Mouse (Mus musculus): ENCODE results near the gene Ifnar2. TPM values are rescaled to one million over a fixed set of nuclear protein-coding genes. Genes with fewer than 3 reads are reported as not detected.

The Ifnar2 gene
- polyA plus RNA-seq, 1 experiment from 2014 or later = 54.6 TPM

DNA sequence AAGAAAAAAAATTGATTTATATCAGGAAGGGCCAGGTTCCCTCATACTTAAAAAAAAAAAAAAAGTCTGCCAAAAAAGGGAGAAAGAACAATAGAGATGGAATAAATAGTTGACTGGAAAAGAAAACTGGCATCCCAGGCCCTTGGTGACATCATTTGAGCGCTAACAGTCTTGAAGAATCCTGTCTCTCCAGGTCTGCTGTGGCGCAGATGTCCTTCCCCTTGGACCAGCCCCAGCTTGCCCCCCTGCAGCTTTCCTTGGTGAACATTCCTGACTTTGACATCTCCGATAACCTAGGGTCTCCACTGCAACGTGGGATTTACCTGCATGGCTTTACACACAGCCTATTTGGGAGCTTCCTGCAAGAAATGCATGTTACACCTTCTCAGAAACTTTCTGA lies 9.0 kb downstream of the Ifnar2 start:
- Histone ChIP-seq H3K9me3 (no peaks in the 10 kb centered on the region), H3K36me3 (peaks cover 36% of the 10 kb centered on the region), H3K9ac (no peak overlapping the region), H3K4me3 (no peak overlapping the region), H3K27me3 (no peaks in the 10 kb centered on the region), H3K4me2 (replicated peaks) (no peak overlapping the region), H3K27ac (no peak overlapping the region), H3K4me1 (peaks cover 12% of the 10 kb centered on the region)
- no peak for ATAC-seq (ENCODE audit: low FRiP score, low read depth)
- WGBS = 83% methylated on average over 4 of the region's 4 CpGs

GRCm38 (mm10) chr16:91382261-91382790 lies 9.7 kb downstream of the Ifnar2 start:
- WGBS = 88% methylated on average over 9 of the region's 9 CpGs
- Histone ChIP-seq H3K9ac (no peak overlapping the region), H3K4me1 (peaks cover 9% of the 10 kb centered on the region), H3K4me3 (no peak overlapping the region), H3K9me3 (no peaks in the 10 kb centered on the region), H3K27ac (no peak overlapping the region), H3K27me3 (no peaks in the 10 kb centered on the region), H3K36me3 (peaks cover 39% of the 10 kb centered on the region), H3K4me2 (replicated peaks) (no peak overlapping the region)
- no peak for ATAC-seq (ENCODE audit: low FRiP score, low read depth)

GRCm38 (mm10) chr16:91384221-91384620 lies 11.6 kb downstream of the Ifnar2 start:
- H3K27me3 ChIP-seq = no peaks in the 10 kb centered on the region
- WGBS = 89% methylated on average over 4 of the region's 4 CpGs
- ATAC-seq (ENCODE audit: low FRiP score, low read depth) = no peak
- peaks cover 3% of the 10 kb centered on the region for H3K4me1 ChIP-seq
- no peak overlapping the region for H3K27ac ChIP-seq
- no peak overlapping the region for H3K9ac ChIP-seq
- H3K9me3 ChIP-seq = no peaks in the 10 kb centered on the region
- peaks cover 56% of the 10 kb centered on the region for H3K36me3 ChIP-seq
- no peak overlapping the region for H3K4me2 ChIP-seq (replicated peaks)
- no peak overlapping the region for H3K4me3 ChIP-seq

DNA sequence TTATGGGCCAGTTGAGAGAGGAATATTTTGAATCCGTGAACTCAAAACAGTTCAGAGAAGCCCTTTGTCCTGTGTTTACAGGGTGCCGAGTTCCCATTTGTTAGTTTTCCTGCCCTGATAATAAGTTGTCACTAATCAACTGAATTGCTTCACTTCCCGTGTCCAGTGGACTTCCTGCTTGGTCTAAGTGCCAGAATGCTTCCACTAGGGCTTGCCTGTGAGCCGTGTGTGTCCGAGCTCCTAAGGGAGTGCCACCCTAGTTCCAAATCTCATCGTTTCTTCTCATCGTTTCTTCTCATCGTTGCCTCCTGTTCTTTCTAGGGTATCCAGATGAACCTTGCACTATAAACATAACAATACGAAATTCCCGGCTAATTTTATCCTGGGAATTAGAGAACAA lies 13.0 kb downstream of the Ifnar2 start:
- H3K4me2 ChIP-seq (replicated peaks) = no peak overlapping the region

GRCm38 (mm10) chr16:91386419-91387120 lies 14.0 kb downstream of the Ifnar2 start:
- H3K4me1 ChIP-seq = no peaks in the 10 kb centered on the region
- ATAC-seq (ENCODE audit: low FRiP score, low read depth) = no peak
- H3K4me2 ChIP-seq (replicated peaks) = no peak overlapping the region
- H3K36me3 ChIP-seq = peaks cover 68% of the 10 kb centered on the region
- H3K9ac ChIP-seq = no peak overlapping the region
- no peaks in the 10 kb centered on the region; the same call in 1 of the 2 replicates for H3K9me3 ChIP-seq
- 89% methylated on average over 10 of the region's 10 CpGs for WGBS
- H3K27me3 ChIP-seq = no peaks in the 10 kb centered on the region
- no peak overlapping the region for H3K4me3 ChIP-seq
- no peak overlapping the region for H3K27ac ChIP-seq

More for the DNA sequence above, 13.0 kb downstream of the Ifnar2 start:
- Histone ChIP-seq H3K36me3 (peaks cover 66% of the 10 kb centered on the region), H3K9ac (no peak overlapping the region), H3K27me3 (no peaks in the 10 kb centered on the region), H3K4me3 (no peak overlapping the region), H3K27ac (no peak overlapping the region), H3K4me1 (no peaks in the 10 kb centered on the region), H3K9me3 (no peaks in the 10 kb centered on the region; the same call in 1 of the 2 replicates)
- ATAC-seq (ENCODE audit: low FRiP score, low read depth) = no peak
- 59% methylated on average over 10 of the region's 10 CpGs for WGBS

- no peaks in the 10 kb centered on the region; the same call in 1 of the 2 replicates for H3K9me3 ChIP-seq
- no peak for ATAC-seq (ENCODE audit: low FRiP score, low read depth)
- H3K4me2 ChIP-seq (replicated peaks) = no peak overlapping the region
- whole genome bisulfite sequencing = 85% methylated on average over 3 of the region's 3 CpGs
- no peak overlapping the region for H3K4me3 ChIP-seq
- no peaks in the 10 kb centered on the region for H3K27me3 ChIP-seq
- H3K36me3 ChIP-seq = peaks cover 68% of the 10 kb centered on the region
- H3K27ac ChIP-seq = no peak overlapping the region
- H3K9ac ChIP-seq = no peak overlapping the region
- H3K4me1 ChIP-seq = no peaks in the 10 kb centered on the region
These were observed 14.5 kb downstream of the Ifnar2 start for GRCm38 (mm10) chr16:91387121-91387486.

GRCm38 (mm10) chr16:91390100-91390499 lies 17.5 kb downstream of the Ifnar2 start:
- no peak overlapping the region for H3K9ac ChIP-seq
- H3K27me3 ChIP-seq = no peaks in the 10 kb centered on the region
- no peak overlapping the region for H3K4me2 ChIP-seq (replicated peaks)
- 87% methylated on average over 4 of the region's 4 CpGs for WGBS
- H3K27ac ChIP-seq = no peak overlapping the region
- no peaks in the 10 kb centered on the region for H3K4me1 ChIP-seq
- peaks cover 80% of the 10 kb centered on the region for H3K36me3 ChIP-seq
- no peak overlapping the region for H3K4me3 ChIP-seq
- no peak for ATAC-seq (ENCODE audit: low FRiP score, low read depth)
- no peaks in the 10 kb centered on the region; the same call in 1 of the 2 replicates for H3K9me3 ChIP-seq

- no peaks in the 10 kb centered on the region for H3K27me3 ChIP-seq
- H3K27ac ChIP-seq = no peak within 1 kb of the TSS
- H3K4me3 ChIP-seq = no peak within 1 kb of the TSS
- 80% methylated on average over 5 of the region's 5 CpGs for WGBS
- H3K4me2 ChIP-seq (replicated peaks) = no peak within 1 kb of the TSS
- peaks cover 85% of the 10 kb centered on the region for H3K36me3 ChIP-seq
- H3K9ac ChIP-seq = no peak within 1 kb of the TSS
- no peaks in the 10 kb centered on the region for H3K4me1 ChIP-seq
- ATAC-seq (ENCODE audit: low FRiP score, low read depth) = no peak
- H3K9me3 ChIP-seq = no peaks in the 10 kb centered on the region; the same call in 1 of the 2 replicates
These were observed 18.8 kb downstream of the Ifnar2 start, which contains the start of gene Gm21970 for GRCm38 (mm10) chr16:91391421-91391820. Gene Gm21970 (plus strand): TSS chr16:91391721.

DNA sequence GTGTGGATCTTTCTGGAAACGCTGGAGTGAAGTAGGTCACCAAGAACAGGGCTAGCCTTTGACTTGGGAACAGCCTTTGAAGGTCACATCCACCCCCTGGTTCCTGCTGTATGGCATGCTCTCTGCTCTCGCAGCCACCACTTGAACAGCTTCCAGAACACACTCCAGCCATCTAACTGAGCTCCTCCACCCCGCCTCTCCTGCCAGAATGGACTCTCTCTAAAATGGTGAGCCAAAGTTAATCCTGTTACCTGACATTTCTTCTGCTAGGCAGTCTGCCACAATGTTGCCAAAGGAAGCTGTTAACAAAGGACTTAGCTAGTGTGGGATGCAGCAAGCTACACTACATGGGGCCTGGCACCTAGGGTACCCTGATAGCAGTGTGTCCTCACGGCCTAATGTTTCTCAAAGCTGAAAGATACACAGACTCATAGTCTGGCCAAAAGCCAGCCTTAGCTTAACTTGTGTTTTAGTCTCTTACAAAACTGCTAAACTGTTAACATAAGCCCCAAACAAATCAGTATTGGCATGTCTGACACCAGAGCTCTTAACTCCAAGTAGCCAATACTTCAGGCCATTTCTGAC lies 22.3 kb downstream of the Ifnar2 start:
- no peak for ATAC-seq (ENCODE audit: low FRiP score, low read depth)

DNA sequence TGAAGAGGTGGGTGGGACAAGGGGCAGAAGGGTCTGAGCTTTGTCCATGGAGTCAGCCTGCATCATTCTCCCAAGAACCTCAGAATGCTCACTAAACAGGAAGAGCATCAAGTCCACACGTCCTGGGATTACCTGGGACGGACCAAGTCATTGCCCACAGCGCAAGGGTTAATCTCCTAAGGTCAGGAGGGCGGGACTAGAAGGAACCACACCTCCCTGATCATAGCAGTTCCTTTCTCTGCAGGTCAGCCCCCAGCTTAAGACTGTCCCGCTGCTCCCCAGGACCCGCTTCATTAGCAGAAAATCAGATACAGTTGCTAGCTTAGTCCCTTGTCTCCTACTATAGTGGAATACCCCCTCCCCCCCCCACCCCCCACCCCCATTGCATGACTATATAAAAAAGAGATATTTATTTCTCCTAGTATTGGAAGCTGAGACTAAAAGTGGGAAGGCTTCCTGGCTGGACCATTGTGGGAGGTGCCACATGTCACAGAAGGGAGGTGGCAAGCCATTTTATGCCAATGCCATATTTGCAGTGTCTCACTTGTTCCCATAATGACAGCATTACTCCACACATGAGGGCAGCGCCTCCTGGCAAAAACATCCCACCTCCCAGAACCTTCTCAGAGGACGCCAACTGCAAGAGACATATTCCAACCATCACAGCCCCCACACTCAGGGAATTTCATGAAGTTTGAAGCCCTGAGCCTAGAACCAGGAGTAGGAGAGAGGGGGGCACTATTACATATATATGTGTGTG lies 23.2 kb downstream of the Ifnar2 start:
- Histone ChIP-seq H3K4me3 (no peak overlapping the region), H3K4me2 (replicated peaks) (no peak overlapping the region), H3K27me3 (no peaks in the 10 kb centered on the region), H3K9ac (no peak overlapping the region), H3K36me3 (peaks cover 60% of the 10 kb centered on the region), H3K4me1 (peaks cover 7% of the 10 kb centered on the region), H3K9me3 (no peaks in the 10 kb centered on the region), H3K27ac (no peak overlapping the region)
- ATAC-seq (ENCODE audit: low FRiP score, low read depth) = no peak
- WGBS = 58% methylated on average over 8 of the region's 8 CpGs

More for the DNA sequence above, 22.3 kb downstream of the Ifnar2 start:
- no peaks in the 10 kb centered on the region for H3K4me1 ChIP-seq
- no peak overlapping the region for H3K4me2 ChIP-seq (replicated peaks)
- no peak overlapping the region for H3K4me3 ChIP-seq
- H3K27ac ChIP-seq = no peak overlapping the region
- H3K9ac ChIP-seq = no peak overlapping the region
- peaks cover 61% of the 10 kb centered on the region for H3K36me3 ChIP-seq
- 83% methylated on average over 4 of the region's 4 CpGs for WGBS
- no peaks in the 10 kb centered on the region for H3K27me3 ChIP-seq
- H3K9me3 ChIP-seq = no peaks in the 10 kb centered on the region

- 71% methylated on average over 10 of the region's 10 CpGs for WGBS
- H3K27me3 ChIP-seq = no peaks in the 10 kb centered on the region
- H3K9me3 ChIP-seq = no peaks in the 10 kb centered on the region
- H3K4me2 ChIP-seq (replicated peaks) = no peak overlapping the region
- no peak overlapping the region for H3K4me3 ChIP-seq
- peaks cover 53% of the 10 kb centered on the region for H3K36me3 ChIP-seq
- no peak for ATAC-seq (ENCODE audit: low FRiP score, low read depth)
- no peak overlapping the region for H3K27ac ChIP-seq
- H3K4me1 ChIP-seq = peaks cover 18% of the 10 kb centered on the region
- H3K9ac ChIP-seq = no peak overlapping the region
These were observed 24.4 kb downstream of the Ifnar2 start for GRCm38 (mm10) chr16:91396844-91397537.

Measured in limb, embryonic 13.5 days (tissue).